14 mouse cellular contexts compared by ENCODE assay signal in genomic region chr6:117122074-117122473, GRCm38 (mm10).
"Had no signal": no experiment of that assay in that cellular context is flagged by ENCODE, and none has a peak within 500 bp of the region (broad histone marks: within the 10 kb centered on the region; RNA-seq: fewer than 3 reads in every experiment).

No protein-coding gene starts in this region.

- DNase-seq: cerebellum, adult 8-10 months; cerebellum, adult 9-11 months; cerebellum, postnatal 25 days; cerebellum, postnatal 36 days; embryo, embryonic 11 days; forebrain, postnatal 0 days; gastrocnemius, adult 2 months; gastrocnemius, postnatal 10 days; gastrocnemius, postnatal 14 days; gastrocnemius, postnatal 25 days; gastrocnemius, postnatal 36 days; heart, adult 11 months; heart, adult 18-20 months; heart, adult 2 months had no signal
